Mouse (Mus musculus) midbrain, postnatal 0 days (tissue): ENCODE measurements around the gene Cnnm3. TPM values are rescaled to one million over a fixed set of nuclear protein-coding genes. Genes with fewer than 3 reads are reported as not detected.

Experiments used
- ATAC-seq: fragments of 200-750 bp; cut with Nextera tagmentation; 2 replicates; pipeline ENCODE4 v1.8.0; 2017; ENCODE audit warnings: moderate number of reproducible peaks, mild to moderate bottlenecking, moderate TSS enrichment, moderate library complexity; ENCODE audit not compliant: low FRiP score
- DNase-seq: peaks from one replicate; pipeline ENCODE4 v3.0.0-alpha.2; 2015; ENCODE audit warnings: low spot score
- H3K27ac ChIP-seq: fragments of 300-500 bp; sonication (generic); 2 replicates; pipeline ENCODE4 v1.5.1; 2014; ENCODE audit warnings: low read depth, mild to moderate bottlenecking, low read length, mixed read lengths
- H3K27me3 ChIP-seq: fragments of 300-500 bp; sonication (generic); 2 replicates; pipeline ENCODE4 v1.6.1; 2014; ENCODE audit warnings: low read length, control low read depth, mixed read lengths; ENCODE audit not compliant: insufficient read depth
- H3K36me3 ChIP-seq: fragments of 300-500 bp; sonication (generic); 2 replicates; pipeline ENCODE4 v1.6.1; 2014; ENCODE audit warnings: low read length, control low read depth, mixed read lengths; ENCODE audit not compliant: insufficient read depth
- H3K4me1 ChIP-seq: fragments of 300-500 bp; sonication (generic); 2 replicates; pipeline ENCODE4 v1.6.1; 2014; ENCODE audit warnings: mild to moderate bottlenecking, control low read depth, antibody characterized with exemption, low read length, mixed read lengths; ENCODE audit not compliant: insufficient read depth
- H3K4me2 ChIP-seq: fragments of 300-500 bp; sonication (generic); 2 replicates; pipeline ENCODE4 v1.6.1; 2014; ENCODE audit warnings: low read depth, mild to moderate bottlenecking, low read length, mixed read lengths; ENCODE audit not compliant: poor library complexity, severe bottlenecking
- H3K4me3 ChIP-seq: fragments of 300-500 bp; sonication (generic); 2 replicates; pipeline ENCODE4 v1.5.1; 2014; ENCODE audit warnings: low read depth, mild to moderate bottlenecking, low read length, moderate library complexity
- H3K9ac ChIP-seq: fragments of 300-500 bp; sonication (generic); replicated peaks from 2 replicates; pipeline ENCODE4 v1.6.1; 2014; ENCODE audit warnings: mild to moderate bottlenecking, low read length, moderate library complexity, mixed read lengths; ENCODE audit not compliant: poor library complexity, severe bottlenecking
- H3K9me3 ChIP-seq: fragments of 300-500 bp; sonication (generic); 2 replicates; pipeline ENCODE4 v1.6.1; 2016; ENCODE audit warnings: low read length, control low read depth
- CTCF ChIP-seq: IDR thresholded peaks from 2 replicates; pipeline ENCODE4 v1.5.1; 2016; ENCODE audit warnings: antibody characterized with exemption, mild to moderate bottlenecking
- WGBS: fragments of 180-500 bp; shearing (Covaris S2); extraction: QIAGEN DNeasy Blood & Tissue Kit; methylation state at CpG from one replicate; pipeline ENCODE4 v1.1.7; 2014; 5-methylcytosine and 5-hydroxymethylcytosine counted together
- microRNA-seq: library from miRNA; unstranded; fragments of <30 nt; microRNA quantifications from one replicate; pipeline ENCODE4, GENCODE M21; 2016; ENCODE audit warnings: borderline number of aligned reads
- polyA plus RNA-seq: library from polyadenylated mRNA; unstranded; fragments of >200 nt; fragmentation: Nextera tagmentation; extraction: Ambion mirVana; gene quantifications from 2 replicates; pipeline ENCODE4 v1.2.1, GENCODE M21; 2015
- total RNA-seq: library from RNA; depleted of rRNA; stranded (reverse); fragments of >200 nt; gene quantifications from 2 replicates; pipeline ENCODE4 v1.2.3, GENCODE M21; 2014; rRNA removed

The Cnnm3 gene
- total and polyA plus RNA-seq, 2 experiments from 2014 or later, result 5.2 to 32.9 TPM

DNA sequence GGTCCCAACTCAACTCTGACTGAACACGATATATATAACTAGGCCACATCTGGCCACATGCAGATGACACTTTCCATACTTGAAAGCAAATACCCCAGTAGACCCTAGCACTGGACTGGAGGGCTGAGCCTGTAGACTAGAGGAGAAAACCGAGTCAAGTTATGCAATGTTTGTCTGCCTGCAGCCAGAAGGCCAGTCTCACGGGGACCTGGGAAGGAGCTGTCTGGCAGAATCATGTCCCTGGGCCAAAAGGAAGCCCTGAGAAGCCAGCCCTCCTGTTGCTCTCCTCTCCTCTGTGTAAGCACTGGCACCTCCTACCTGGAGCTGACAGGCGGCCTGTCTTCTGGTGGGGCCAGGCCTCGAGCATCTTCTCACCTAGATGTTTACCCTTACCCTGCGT is 63.7 kb downstream of the Cnnm3 start:
- 64% methylated on average over 6 of the region's 6 CpGs for WGBS
- TF ChIP-seq CTCF, result no peak
- Histone ChIP-seq H3K36me3 (no peaks in the 10 kb centered on the region), H3K4me2 (no peak overlapping the region), H3K9me3 (no peaks in the 10 kb centered on the region), H3K4me1 (peaks cover 6% of the 10 kb centered on the region), H3K27me3 (no peaks in the 10 kb centered on the region), H3K4me3 (no peak overlapping the region), H3K27ac (no peak overlapping the region), H3K9ac (no peak overlapping the region)
- ATAC-seq (no peak), DNase-seq (no peak)

DNA sequence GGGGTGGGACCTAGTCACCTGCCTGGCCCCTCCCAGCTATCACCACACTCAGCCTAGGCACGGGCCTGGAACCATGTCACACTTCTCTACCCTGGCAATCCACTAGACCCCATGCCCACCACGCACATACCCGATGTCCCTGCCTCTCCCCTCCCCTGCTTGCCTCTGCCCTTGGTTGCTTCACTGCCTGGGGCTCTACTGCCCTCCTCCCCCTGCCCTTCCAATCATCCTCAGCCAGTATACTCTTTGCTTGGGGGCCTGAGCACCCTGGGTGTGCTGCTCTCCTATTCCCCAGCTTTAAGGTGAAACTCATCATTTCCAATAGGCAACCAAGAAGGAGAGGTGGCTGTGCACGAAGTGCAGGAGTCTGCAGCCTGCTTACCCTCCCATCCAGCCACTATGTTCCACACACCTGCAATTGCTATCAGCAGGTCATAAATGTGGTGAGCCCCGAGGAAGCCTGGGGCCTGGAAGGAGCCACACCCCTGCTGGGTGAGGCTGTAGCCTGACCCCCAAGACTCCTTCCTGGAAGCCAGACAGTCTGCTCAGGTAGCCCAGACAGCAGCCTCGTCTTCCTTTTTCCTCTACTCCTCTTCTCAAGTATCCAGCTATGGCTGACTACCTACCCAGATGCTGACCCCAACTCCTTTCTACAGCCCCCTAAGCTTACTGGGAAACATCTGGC is 65.5 kb downstream of the Cnnm3 start:
- no peak overlapping the region for H3K27ac ChIP-seq
- no peak for TF ChIP-seq CTCF
- no peak for ATAC-seq
- no peak for DNase-seq
- no peak overlapping the region for H3K4me3 ChIP-seq
- H3K9ac ChIP-seq, result no peak overlapping the region
- 81% methylated on average over 6 of the region's 6 CpGs for WGBS
- no peak overlapping the region for H3K4me2 ChIP-seq
- peaks cover 6% of the 10 kb centered on the region for H3K4me1 ChIP-seq
- H3K36me3 ChIP-seq, result no peaks in the 10 kb centered on the region
- H3K9me3 ChIP-seq, result no peaks in the 10 kb centered on the region
- no peaks in the 10 kb centered on the region for H3K27me3 ChIP-seq

Small RNA genes within 50 kb of the gene (microRNA-seq; reads per million reads assigned to microRNA genes)
- gene Gm47280, result not detected

Other genes starting within 250 kb of the Cnnm3 start
- gene Neurl3, start 237.2 kb upstream of the Cnnm3 start, total RNA-seq, result 0.66 and 1.0 TPM in 2 replicates
- gene Neurl3, start 237.2 kb upstream of the Cnnm3 start, polyA plus RNA-seq, result 2.3 and 2.4 TPM in 2 replicates
- gene Arid5a, start 204.1 kb upstream of the Cnnm3 start, total RNA-seq, result 3.9 and 5.4 TPM in 2 replicates
- 3.1 and 3.4 TPM in 2 replicates for gene Arid5a, start 204.1 kb upstream of the Cnnm3 start, polyA plus RNA-seq
- 62.3 and 67.5 TPM in 2 replicates for gene Kansl3, start 142.7 kb upstream of the Cnnm3 start, total RNA-seq
- gene Kansl3, start 142.7 kb upstream of the Cnnm3 start, polyA plus RNA-seq, result 31.4 and 35.6 TPM in 2 replicates
- gene Fer1l5, start 139.6 kb upstream of the Cnnm3 start, total RNA-seq, result not detected in 2 replicates
- 1.0 and 1.3 TPM in 2 replicates for gene Fer1l5, start 139.6 kb upstream of the Cnnm3 start, polyA plus RNA-seq
- 25.9 and 26.4 TPM in 2 replicates for gene Lman2l, start 66.6 kb upstream of the Cnnm3 start, total RNA-seq
- gene Lman2l, start 66.6 kb upstream of the Cnnm3 start, polyA plus RNA-seq, result 40.0 and 40.7 TPM in 2 replicates
- gene Cnnm4, start 40.2 kb upstream of the Cnnm3 start, total RNA-seq, result 15.6 and 16.8 TPM in 2 replicates
- gene Cnnm4, start 40.2 kb upstream of the Cnnm3 start, polyA plus RNA-seq, result 10.6 and 11.0 TPM in 2 replicates
- gene Ankrd23, start 25.0 kb downstream of the Cnnm3 start, total RNA-seq, result 9.8 and 11.6 TPM in 2 replicates
- 12.8 and 14.8 TPM in 2 replicates for gene Ankrd23, start 25.0 kb downstream of the Cnnm3 start, polyA plus RNA-seq
- not detected in 2 replicates for gene Gm42417, start 27.6 kb downstream of the Cnnm3 start, total RNA-seq
- 0.42 and 0.65 TPM in 2 replicates for gene Gm42417, start 27.6 kb downstream of the Cnnm3 start, polyA plus RNA-seq
- 27.9 and 30.4 TPM in 2 replicates for gene Ankrd39, start 35.6 kb downstream of the Cnnm3 start, total RNA-seq
- 34.3 and 40.9 TPM in 2 replicates for gene Ankrd39, start 35.6 kb downstream of the Cnnm3 start, polyA plus RNA-seq
- gene Sema4c, start 46.5 kb downstream of the Cnnm3 start, total RNA-seq, result 30.0 and 32.7 TPM in 2 replicates
- 14.7 and 18.0 TPM in 2 replicates for gene Sema4c, start 46.5 kb downstream of the Cnnm3 start, polyA plus RNA-seq
- not detected in 2 replicates for gene Fam178b, start 171.3 kb downstream of the Cnnm3 start, total RNA-seq
- 0.20 and 0.32 TPM in 2 replicates for gene Fam178b, start 171.3 kb downstream of the Cnnm3 start, polyA plus RNA-seq
- 346 and 362 TPM in 2 replicates for gene Cox5b, start 179.6 kb downstream of the Cnnm3 start, total RNA-seq
- gene Cox5b, start 179.6 kb downstream of the Cnnm3 start, polyA plus RNA-seq, result 835 and 901 TPM in 2 replicates
- not detected in 2 replicates for gene 4933424G06Rik, start 198.3 kb downstream of the Cnnm3 start, total RNA-seq
- 0.81 and 2.1 TPM in 2 replicates for gene 4933424G06Rik, start 198.3 kb downstream of the Cnnm3 start, polyA plus RNA-seq
- gene Actr1b, start 202.6 kb downstream of the Cnnm3 start, total RNA-seq, result 139 TPM in 2 replicates
- gene Actr1b, start 202.6 kb downstream of the Cnnm3 start, polyA plus RNA-seq, result 113 and 120 TPM in 2 replicates
- gene Zap70, start 249.9 kb downstream of the Cnnm3 start, total RNA-seq, result 2.2 and 3.3 TPM in 2 replicates
- 2.4 and 2.6 TPM in 2 replicates for gene Zap70, start 249.9 kb downstream of the Cnnm3 start, polyA plus RNA-seq